Mouse (Mus musculus) c-Kit-positive CD71-negative TER-119-negative erythroid progenitor cells, embryonic 14.5 days (primary cell): ENCODE results near the gene Rimkla.

Experiments used
- DNase-seq: peaks from one replicate; pipeline ENCODE4 v3.0.0-alpha.2; 2013; ENCODE audit warnings: low read depth

Rimkla gene

GRCm38 (mm10) chr4:119417894-119418293, 74.5 kb downstream of the Rimkla start:
- no peak for DNase-seq

GRCm38 (mm10) chr4:119417270-119417669, 75.2 kb downstream of the Rimkla start:
- no peak for DNase-seq
